Mouse (Mus musculus) brain, embryonic 14.5 days (tissue): ENCODE results near the gene Mrtfb.

Source experiments
- CTCF ChIP-seq: fragments of 200-500 bp; IDR thresholded peaks from 2 replicates; pipeline ENCODE4 v1.5.1; 2012; ENCODE audit warnings: inconsistent platforms, mild to moderate bottlenecking, moderate library complexity, borderline replicate concordance; ENCODE audit not compliant: insufficient read depth, insufficient read length; ENCODE audit errors: extremely low read depth
- POLR2A ChIP-seq: fragments of 200-500 bp; IDR thresholded peaks from 2 replicates; pipeline ENCODE4 v1.6.1; 2012; ENCODE audit warnings: mild to moderate bottlenecking, inconsistent platforms, borderline replicate concordance; ENCODE audit not compliant: poor library complexity, insufficient read depth, insufficient read length, severe bottlenecking; ENCODE audit errors: extremely low read depth

DNA sequence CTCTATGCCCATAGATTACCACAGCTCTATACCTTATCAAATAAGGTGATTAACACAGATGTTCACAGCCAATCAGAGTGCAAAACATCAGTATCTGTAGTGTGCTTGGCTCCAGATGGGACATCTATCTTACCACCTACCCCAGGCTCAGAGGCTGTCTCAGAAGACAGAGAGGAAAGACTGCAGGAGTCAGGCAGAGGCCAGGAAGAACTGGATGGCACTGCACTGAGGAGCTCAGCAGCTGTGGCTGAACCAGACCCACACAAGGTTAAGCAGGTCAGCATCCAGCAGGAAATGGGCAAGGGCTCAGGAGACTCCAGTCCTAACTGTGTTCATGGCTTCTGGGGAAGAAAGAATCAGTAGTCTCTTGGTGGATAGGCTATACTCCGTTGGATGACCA lies 55.1 kb downstream of the Mrtfb start:
- TF ChIP-seq POLR2A (no peak), CTCF (no peak)
